Mouse (Mus musculus): ENCODE measurements around the gene Gm6096. TPM values are rescaled to one million over a fixed set of nuclear protein-coding genes. Genes with fewer than 3 reads are reported as not detected.

Gene Gm6096
- polyA plus RNA-seq, 1 experiment from 2014 or later: 1.1 TPM

GRCm38 (mm10) chr7:34242176-34242575, 8.7 kb upstream of the Gm6096 start:
- 92% methylated on average over 11 of the region's 11 CpGs for WGBS
- ATAC-seq (ENCODE audit: low FRiP score, low read depth): no peak
- no peak overlapping the region for H3K9ac ChIP-seq (replicated peaks)
- no peaks in the 10 kb centered on the region for H3K4me1 ChIP-seq
- H3K4me3 ChIP-seq: no peak overlapping the region
- H3K27me3 ChIP-seq: no peaks in the 10 kb centered on the region
- no peaks in the 10 kb centered on the region for H3K9me3 ChIP-seq
- no peak overlapping the region for H3K4me2 ChIP-seq (replicated peaks)
- H3K27ac ChIP-seq (replicated peaks): no peak overlapping the region
- H3K36me3 ChIP-seq: peaks cover 78% of the 10 kb centered on the region

GRCm38 (mm10) chr7:34246870-34247499, 3.9 kb upstream of the Gm6096 start:
- no peak overlapping the region for H3K27ac ChIP-seq (replicated peaks)
- no peak overlapping the region for H3K4me2 ChIP-seq (replicated peaks)
- H3K4me1 ChIP-seq: no peaks in the 10 kb centered on the region
- no peak overlapping the region for H3K9ac ChIP-seq (replicated peaks)
- peaks cover 61% of the 10 kb centered on the region for H3K36me3 ChIP-seq
- H3K4me3 ChIP-seq: no peak overlapping the region
- WGBS: 92% methylated on average over 3 of the region's 3 CpGs
- no peaks in the 10 kb centered on the region for H3K9me3 ChIP-seq
- H3K27me3 ChIP-seq: no peaks in the 10 kb centered on the region
- no peak for ATAC-seq (ENCODE audit: low FRiP score, low read depth)

GRCm38 (mm10) chr7:34252030-34252429, 1.2 kb downstream of the Gm6096 start:
- H3K9me3 ChIP-seq: no peaks in the 10 kb centered on the region
- H3K36me3 ChIP-seq: peaks cover 59% of the 10 kb centered on the region
- H3K4me3 ChIP-seq: no peak overlapping the region
- H3K9ac ChIP-seq (replicated peaks): no peak overlapping the region
- WGBS: 82% methylated on average over 2 of the region's 2 CpGs
- H3K27ac ChIP-seq (replicated peaks): no peak overlapping the region
- no peaks in the 10 kb centered on the region for H3K4me1 ChIP-seq
- no peak for ATAC-seq (ENCODE audit: low FRiP score, low read depth)
- H3K4me2 ChIP-seq (replicated peaks): no peak overlapping the region
- H3K27me3 ChIP-seq: no peaks in the 10 kb centered on the region

GRCm38 (mm10) chr7:34255137-34255536, 4.3 kb downstream of the Gm6096 start:
- no peaks in the 10 kb centered on the region for H3K27me3 ChIP-seq
- H3K4me2 ChIP-seq (replicated peaks): no peak overlapping the region
- H3K4me1 ChIP-seq: no peaks in the 10 kb centered on the region
- H3K9ac ChIP-seq (replicated peaks): no peak overlapping the region
- no peaks in the 10 kb centered on the region for H3K9me3 ChIP-seq
- H3K36me3 ChIP-seq: peaks cover 56% of the 10 kb centered on the region
- no peak overlapping the region for H3K27ac ChIP-seq (replicated peaks)
- no peak for ATAC-seq (ENCODE audit: low FRiP score, low read depth)
- no peak overlapping the region for H3K4me3 ChIP-seq
- 86% methylated on average over 3 of the region's 3 CpGs for WGBS

- no peaks in the 10 kb centered on the region for H3K9me3 ChIP-seq
- WGBS: 87% methylated on average over 1 of the region's 1 CpGs
Observed at GRCm38 (mm10) chr7:34255916-34256315, 5.1 kb downstream of the Gm6096 start.

GRCm38 (mm10) chr7:34257279-34257678, 6.4 kb downstream of the Gm6096 start:
- WGBS: 82% methylated on average over 9 of the region's 9 CpGs
- H3K9ac ChIP-seq (replicated peaks): no peak overlapping the region

More at GRCm38 (mm10) chr7:34255916-34256315, 5.1 kb downstream of the Gm6096 start:
- H3K36me3 ChIP-seq: peaks cover 50% of the 10 kb centered on the region
- no peak overlapping the region for H3K27ac ChIP-seq (replicated peaks)
- no peak overlapping the region for H3K4me2 ChIP-seq (replicated peaks)
- no peak for ATAC-seq (ENCODE audit: low FRiP score, low read depth)
- no peak overlapping the region for H3K4me3 ChIP-seq
- H3K27me3 ChIP-seq: no peaks in the 10 kb centered on the region
- no peak overlapping the region for H3K9ac ChIP-seq (replicated peaks)
- no peaks in the 10 kb centered on the region for H3K4me1 ChIP-seq

GRCm38 (mm10) chr7:34258407-34258806, 7.6 kb downstream of the Gm6096 start:
- Histone ChIP-seq H3K9me3 (no peaks in the 10 kb centered on the region), H3K36me3 (peaks cover 50% of the 10 kb centered on the region), H3K27ac (replicated peaks) (no peak overlapping the region), H3K27me3 (no peaks in the 10 kb centered on the region), H3K4me3 (no peak overlapping the region), H3K4me1 (no peaks in the 10 kb centered on the region), H3K9ac (replicated peaks) (no peak overlapping the region), H3K4me2 (replicated peaks) (no peak overlapping the region)
- WGBS: 86% methylated on average over 1 of the region's 1 CpGs
- no peak for ATAC-seq (ENCODE audit: low FRiP score, low read depth)

More at GRCm38 (mm10) chr7:34257279-34257678, 6.4 kb downstream of the Gm6096 start:
- peaks cover 58% of the 10 kb centered on the region for H3K36me3 ChIP-seq
- no peaks in the 10 kb centered on the region for H3K27me3 ChIP-seq
- no peaks in the 10 kb centered on the region for H3K9me3 ChIP-seq
- no peaks in the 10 kb centered on the region for H3K4me1 ChIP-seq
- no peak overlapping the region for H3K4me3 ChIP-seq
- no peak overlapping the region for H3K27ac ChIP-seq (replicated peaks)
- no peak overlapping the region for H3K4me2 ChIP-seq (replicated peaks)
- no peak for ATAC-seq (ENCODE audit: low FRiP score, low read depth)

GRCm38 (mm10) chr7:34263437-34263836, 12.6 kb downstream of the Gm6096 start:
- H3K36me3 ChIP-seq: peaks cover 12% of the 10 kb centered on the region; the same call in 1 of the 2 replicates
- no peak overlapping the region for H3K9ac ChIP-seq (replicated peaks)
- ATAC-seq (ENCODE audit: low FRiP score, low read depth): no peak
- no peaks in the 10 kb centered on the region for H3K9me3 ChIP-seq
- H3K27me3 ChIP-seq: no peaks in the 10 kb centered on the region
- H3K27ac ChIP-seq (replicated peaks): no peak overlapping the region
- 91% methylated on average over 5 of the region's 5 CpGs for WGBS
- H3K4me3 ChIP-seq: no peak overlapping the region
- H3K4me2 ChIP-seq (replicated peaks): no peak overlapping the region
- 0 out of 2 replicates have a peak, but pooled peaks cover 2% of the 10 kb centered on the region for H3K4me1 ChIP-seq

GRCm38 (mm10) chr7:34265876-34266346, 15.1 kb downstream of the Gm6096 start:
- Histone ChIP-seq H3K36me3 (peaks cover 9% of the 10 kb centered on the region; the same call in 1 of the 2 replicates), H3K4me2 (replicated peaks) (no peak overlapping the region), H3K27ac (replicated peaks) (no peak overlapping the region), H3K27me3 (no peaks in the 10 kb centered on the region), H3K4me3 (no peak overlapping the region), H3K9me3 (no peaks in the 10 kb centered on the region), H3K4me1 (0 out of 2 replicates have a peak, but pooled peaks cover 2% of the 10 kb centered on the region), H3K9ac (replicated peaks) (no peak overlapping the region)
- no peak for ATAC-seq (ENCODE audit: low FRiP score, low read depth)
- 74% methylated on average over 5 of the region's 5 CpGs for WGBS

- ATAC-seq (ENCODE audit: low FRiP score, low read depth): no peak
- Histone ChIP-seq H3K4me2 (replicated peaks) (no peak overlapping the region), H3K36me3 (peaks cover 8% of the 10 kb centered on the region; the same call in 1 of the 2 replicates), H3K9me3 (no peaks in the 10 kb centered on the region), H3K4me1 (0 out of 2 replicates have a peak, but pooled peaks cover 2% of the 10 kb centered on the region), H3K9ac (replicated peaks) (no peak overlapping the region), H3K4me3 (no peak overlapping the region), H3K27me3 (no peaks in the 10 kb centered on the region), H3K27ac (replicated peaks) (no peak overlapping the region)
Observed at GRCm38 (mm10) chr7:34266421-34266820, 15.6 kb downstream of the Gm6096 start.

GRCm38 (mm10) chr7:34268463-34268862, 17.6 kb downstream of the Gm6096 start:
- no peaks in the 10 kb centered on the region for H3K9me3 ChIP-seq
- H3K9ac ChIP-seq (replicated peaks): no peak overlapping the region
- WGBS: 90% methylated on average over 1 of the region's 1 CpGs
- H3K27ac ChIP-seq (replicated peaks): no peak overlapping the region
- H3K27me3 ChIP-seq: no peaks in the 10 kb centered on the region
- no peaks in the 10 kb centered on the region for H3K36me3 ChIP-seq
- ATAC-seq (ENCODE audit: low FRiP score, low read depth): no peak
- H3K4me1 ChIP-seq: 0 out of 2 replicates have a peak, but pooled peaks cover 2% of the 10 kb centered on the region
- no peak overlapping the region for H3K4me2 ChIP-seq (replicated peaks)
- H3K4me3 ChIP-seq: no peak overlapping the region

GRCm38 (mm10) chr7:34272465-34272864, 21.6 kb downstream of the Gm6096 start:
- no peak overlapping the region for H3K4me3 ChIP-seq
- no peak overlapping the region for H3K9ac ChIP-seq (replicated peaks)
- no peaks in the 10 kb centered on the region for H3K27me3 ChIP-seq
- H3K9me3 ChIP-seq: no peaks in the 10 kb centered on the region
- ATAC-seq (ENCODE audit: low FRiP score, low read depth): no peak
- H3K27ac ChIP-seq (replicated peaks): no peak overlapping the region
- WGBS: 71% methylated on average over 4 of the region's 4 CpGs
- no peak overlapping the region for H3K4me2 ChIP-seq (replicated peaks)
- 0 out of 2 replicates have a peak, but pooled peaks cover 3% of the 10 kb centered on the region for H3K36me3 ChIP-seq
- no peaks in the 10 kb centered on the region for H3K4me1 ChIP-seq
